8 mouse cellular contexts compared by ENCODE assay signal in genomic region chr2:158179370-158180111, GRCm38 (mm10). TPM values are rescaled to one million over a fixed set of nuclear protein-coding genes. Genes with fewer than 3 reads are reported as not detected.
DNase-seq lines count a peak whose midpoint lies in the region; ATAC-seq and TF ChIP-seq lines count a peak whose summit lies in the region.

No protein-coding gene starts in this region.

- no peak overlapping the region for H3K27ac ChIP-seq in ES-E14 (ENCODE audit: insufficient read depth, low read depth, low read length, poor library complexity, severe bottlenecking)
- no peak overlapping the region for H3K27ac ChIP-seq in hindbrain, embryonic 15.5 days (replicated peaks)
- peak overlapping the region; percentile 80 for H3K27ac ChIP-seq in lung, embryonic 15.5 days

- in situ Hi-C loops in ES-E14 (cut with MboI; ENCODE audit: low sequenced_read_pairs in 2 of 2, unreplicated experiment in 2 of 2), result no loop called here

- no peak overlapping the region for H3K9ac ChIP-seq in ES-E14 (ENCODE audit: insufficient read depth, low read depth, low read length, poor library complexity, severe bottlenecking)
- H3K9ac ChIP-seq in hindbrain, embryonic 15.5 days, result no peak overlapping the region
- peak overlapping the region; percentile 32; the same call in 1 of the 2 replicates for H3K9ac ChIP-seq in lung, embryonic 15.5 days

- DNase-seq in ES-E14 (ENCODE audit: low read depth, low spot score), result no peak
- peak; percentile 41 for DNase-seq in cerebellum, adult 11-12 months
- peak; percentile 71 for DNase-seq in gastrocnemius, postnatal 10 days
- no peak for DNase-seq in right cerebral cortex, postnatal 14 days
- no peak for DNase-seq in thymus, postnatal 25 days

- WGBS in hindbrain, embryonic 15.5 days, result 11% methylated on average over 18 of the region's 18 CpGs
- 15% methylated on average over 18 of the region's 18 CpGs for WGBS in lung, embryonic 15.5 days

- no peaks in the 10 kb centered on the region for H3K36me3 ChIP-seq in ES-E14 (ENCODE audit: control insufficient read depth, insufficient read depth, low read length, poor library complexity, severe bottlenecking)
- no peaks in the 10 kb centered on the region for H3K36me3 ChIP-seq in hindbrain, embryonic 15.5 days
- H3K36me3 ChIP-seq in lung, embryonic 15.5 days, result no peaks in the 10 kb centered on the region

- no peak for ATAC-seq in hindbrain, embryonic 15.5 days (ENCODE audit: low FRiP score, low read depth)
- ATAC-seq in lung, embryonic 15.5 days (ENCODE audit: borderline replicate concordance, extremely low read depth, low FRiP score, low TSS enrichment), result peak; percentile 55; the same call in 1 of the 2 replicates
- ATAC-seq in megakaryocyte, adult 5-6 weeks (ENCODE audit: poor library complexity, severe bottlenecking), result no peak

- H3K4me3 ChIP-seq in ES-E14 (ENCODE audit: insufficient read depth in 1 of 2, low read depth in 1 of 2, low read length in 2 of 2, poor library complexity in 1 of 2, severe bottlenecking in 1 of 2), result no peak overlapping the region
- H3K4me3 ChIP-seq in hindbrain, embryonic 15.5 days, result peak overlapping the region; percentile 9; the same call in 1 of the 2 replicates
- H3K4me3 ChIP-seq in lung, embryonic 15.5 days, result peak overlapping the region; percentile 32

- H3K27me3 ChIP-seq in hindbrain, embryonic 15.5 days, result no peaks in the 10 kb centered on the region
- H3K27me3 ChIP-seq in lung, embryonic 15.5 days, result no peaks in the 10 kb centered on the region

- no peaks in the 10 kb centered on the region for H3K9me3 ChIP-seq in ES-E14 (ENCODE audit: control insufficient read depth, insufficient read depth, low read depth, low read length)
- H3K9me3 ChIP-seq in hindbrain, embryonic 15.5 days, result no peaks in the 10 kb centered on the region
- H3K9me3 ChIP-seq in lung, embryonic 15.5 days, result no peaks in the 10 kb centered on the region

- peaks cover 9 to 25% of the 10 kb centered on the region in 2 experiments for H3K4me1 ChIP-seq in ES-E14 (ENCODE audit: control insufficient read depth in 2 of 2, insufficient read depth in 2 of 2, low read length in 2 of 2, poor library complexity in 1 of 2)
- peaks cover 49% of the 10 kb centered on the region for H3K4me1 ChIP-seq in hindbrain, embryonic 15.5 days (replicated peaks)
- H3K4me1 ChIP-seq in lung, embryonic 15.5 days, result peaks cover 20% of the 10 kb centered on the region

- H3K4me2 ChIP-seq in hindbrain, embryonic 15.5 days, result peak overlapping the region; percentile 47
- H3K4me2 ChIP-seq in lung, embryonic 15.5 days, result peak overlapping the region; percentile 61

TF ChIP-seq in ES-E14, 5 proteins besides CTCF, POLR2A, EP300 and RAD21:
- TF ChIP-seq ZC3H11A (IDR thresholded peaks at IDR 0.05; ENCODE audit: borderline replicate concordance, low read depth, low read length) (no peak), CHD2 (IDR thresholded peaks at IDR 0.05; ENCODE audit: low read depth, low read length) (no peak), ZNF384 (IDR thresholded peaks at IDR 0.05; ENCODE audit: low read depth, low read length) (0 out of 2 replicates have a peak, but pooled peaks have one; percentile 39), MAFK (IDR thresholded peaks at IDR 0.05; ENCODE audit: insufficient read depth, low read depth, low read length) (no peak), HCFC1 (IDR thresholded peaks at IDR 0.05; ENCODE audit: borderline replicate concordance, insufficient read depth, low read length) (no peak)

RNA-seq across cellular contexts. Expression of gene Tgm2, which starts 33.3 kb away (rescaled TPM):
- 9.2 and 25.0 TPM in 2 replicates for total RNA-seq in ES-E14 (2012; rRNA removed)
- total RNA-seq in gastrocnemius, postnatal 10 days (2021), result 10 to 100 TPM; 55.0 to 69.1 TPM
- 8.6 and 10.8 TPM in 2 replicates for polyA plus RNA-seq in hindbrain, embryonic 15.5 days (2015; fragmentation: Nextera tagmentation; extraction: Ambion mirVana)
- 66.0 and 70.0 TPM in 2 replicates for polyA plus RNA-seq in lung, embryonic 15.5 days (2015; fragmentation: Nextera tagmentation; extraction: Ambion mirVana)
- total RNA-seq in megakaryocyte, adult 5-6 weeks (2015), result 0.71 and 1.0 TPM in 2 replicates
- total RNA-seq in megakaryocyte, adult 5-6 weeks (2017), result 2.1 and 2.6 TPM in 2 replicates

RNA-seq across cellular contexts. Expression of gene D630003M21Rik, which starts 49.5 kb away (rescaled TPM):
- total RNA-seq in ES-E14 (2012; rRNA removed), result 0.63 and 0.89 TPM in 2 replicates
- total RNA-seq in gastrocnemius, postnatal 10 days (2021), result 1 to 10 TPM; 4.2 to 4.7 TPM
- 1.8 and 2.4 TPM in 2 replicates for polyA plus RNA-seq in hindbrain, embryonic 15.5 days (2015; fragmentation: Nextera tagmentation; extraction: Ambion mirVana)
- polyA plus RNA-seq in lung, embryonic 15.5 days (2015; fragmentation: Nextera tagmentation; extraction: Ambion mirVana), result 5.3 and 5.5 TPM in 2 replicates
- not detected in 2 replicates for total RNA-seq in megakaryocyte, adult 5-6 weeks (2015)
- not detected in 2 replicates for total RNA-seq in megakaryocyte, adult 5-6 weeks (2017)

Comparison
In these comparisons a context has a peak if more than half of its experiments do, and no peak if none do; other contexts are left out.
1. DNase-seq: peak in cerebellum, adult 11-12 months (single experiment) and gastrocnemius, postnatal 10 days (single experiment); none in ES-E14 (single experiment), right cerebral cortex, postnatal 14 days (single experiment) and thymus, postnatal 25 days (single experiment).
2. H3K4me3 ChIP-seq: peak in hindbrain, embryonic 15.5 days (single experiment) and lung, embryonic 15.5 days (single experiment); none in ES-E14 (0 of 2).